Mouse (Mus musculus) midbrain, embryonic 15.5 days (tissue): ENCODE measurements around the gene Fbxo42. TPM values are rescaled to one million over a fixed set of nuclear protein-coding genes. Genes with fewer than 3 reads are reported as not detected.

Experiments used
- ATAC-seq: fragments of 200-750 bp; cut with Nextera tagmentation; replicated peaks from 2 replicates; pipeline ENCODE4 v1.8.0; 2017; ENCODE audit warnings: moderate TSS enrichment
- H3K27ac ChIP-seq: fragments of 300-500 bp; sonication (generic); 2 replicates; pipeline ENCODE4 v1.5.1; 2015; ENCODE audit warnings: mild to moderate bottlenecking, inconsistent platforms
- H3K27me3 ChIP-seq: fragments of 300-500 bp; sonication (generic); replicated peaks from 2 replicates; pipeline ENCODE4 v1.6.1; 2015; ENCODE audit warnings: inconsistent platforms
- H3K36me3 ChIP-seq: fragments of 300-500 bp; sonication (generic); replicated peaks from 2 replicates; pipeline ENCODE4 v1.6.1; 2015; ENCODE audit warnings: inconsistent platforms
- H3K4me1 ChIP-seq: fragments of 300-500 bp; sonication (generic); 2 replicates; pipeline ENCODE4 v1.6.1; 2015; ENCODE audit warnings: inconsistent platforms
- H3K4me2 ChIP-seq: fragments of 300-500 bp; sonication (generic); 2 replicates; pipeline ENCODE4 v1.6.1; 2015; ENCODE audit warnings: inconsistent platforms, mild to moderate bottlenecking, moderate library complexity
- H3K4me3 ChIP-seq: fragments of 300-500 bp; sonication (generic); 2 replicates; pipeline ENCODE4 v1.5.1; 2015; ENCODE audit warnings: mild to moderate bottlenecking, inconsistent platforms
- H3K9ac ChIP-seq: fragments of 300-500 bp; sonication (generic); 2 replicates; pipeline ENCODE4 v1.6.1; 2015; ENCODE audit warnings: mild to moderate bottlenecking, inconsistent platforms
- H3K9me3 ChIP-seq: fragments of 300-500 bp; sonication (generic); 2 replicates; pipeline ENCODE4 v1.6.1; 2016; ENCODE audit warnings: inconsistent platforms
- WGBS: fragments of 180-500 bp; shearing (Covaris S2); methylation state at CpG from one replicate; pipeline ENCODE4 v1.1.7; 2015; ENCODE audit warnings: mixed read lengths; 5-methylcytosine and 5-hydroxymethylcytosine counted together
- polyA plus RNA-seq: library from polyadenylated mRNA; unstranded; fragments of >200 nt; fragmentation: Nextera tagmentation; extraction: Ambion mirVana; gene quantifications from 2 replicates; pipeline ENCODE4 v1.2.1, GENCODE M21; 2015

Gene Fbxo42
- polyA plus RNA-seq, 1 experiment from 2014 or later: 28.5 TPM

DNA sequence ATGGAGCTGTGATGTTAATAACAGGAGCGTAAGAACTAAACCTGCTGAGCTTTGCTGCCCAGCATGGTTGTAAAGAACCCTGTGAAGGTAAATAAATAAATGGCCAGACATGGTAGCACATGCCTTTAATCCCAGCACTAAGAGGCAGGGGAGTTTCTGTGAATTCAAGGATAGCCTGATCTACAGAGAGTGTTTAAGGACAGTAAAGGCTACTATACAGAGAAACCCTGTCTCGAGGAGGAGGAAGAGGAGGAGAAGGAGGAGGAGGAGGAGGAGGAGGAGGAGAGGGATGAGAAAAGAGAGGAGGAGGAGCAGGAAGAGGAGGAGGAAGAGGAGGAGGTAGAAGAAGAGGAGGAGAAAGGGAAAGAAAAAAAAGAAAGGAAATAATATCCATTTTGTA lies 65.6 kb downstream of the Fbxo42 start:
- Histone ChIP-seq H3K27me3 (no peaks in the 10 kb centered on the region), H3K9me3 (no peaks in the 10 kb centered on the region), H3K27ac (peak overlapping the region; percentile 77), H3K9ac (peak overlapping the region; percentile 71; the same call in 1 of the 2 replicates), H3K4me1 (peaks cover 15% of the 10 kb centered on the region), H3K4me2 (peak overlapping the region; percentile 93), H3K36me3 (no peaks in the 10 kb centered on the region), H3K4me3 (peak overlapping the region; percentile 63)
- ATAC-seq: no peak
- 34% methylated on average over 2 of the region's 2 CpGs for WGBS

- H3K9ac ChIP-seq: peak within 1 kb of the TSS; percentile 71
- H3K27me3 ChIP-seq: no peaks in the 10 kb centered on the region
- peak within 1 kb of the TSS; percentile 93 for H3K4me2 ChIP-seq
- ATAC-seq: peak; percentile 76
- peak within 1 kb of the TSS; percentile 77 for H3K27ac ChIP-seq
- under 1% methylated on average over 24 of the region's 24 CpGs for WGBS
- H3K4me1 ChIP-seq: peaks cover 15% of the 10 kb centered on the region
- H3K4me3 ChIP-seq: peak within 1 kb of the TSS; percentile 63
- no peaks in the 10 kb centered on the region for H3K36me3 ChIP-seq
- no peaks in the 10 kb centered on the region for H3K9me3 ChIP-seq
Measured at GRCm38 (mm10) chr4:141213770-141214336, 66.1 kb downstream of the Fbxo42 start, which contains the start of gene Rsg1. Gene Rsg1, plus strand, starts transcription at chr4:141213956.

- peak; percentile 70 for ATAC-seq
- Histone ChIP-seq H3K4me3 (peak overlapping the region; percentile 63), H3K4me2 (peak overlapping the region; percentile 93), H3K9ac (peak overlapping the region; percentile 71), H3K9me3 (no peaks in the 10 kb centered on the region), H3K27ac (peak overlapping the region; percentile 77; the same call in 1 of the 2 replicates), H3K4me1 (peaks cover 15% of the 10 kb centered on the region), H3K36me3 (no peaks in the 10 kb centered on the region), H3K27me3 (no peaks in the 10 kb centered on the region)
- 1% methylated on average over 16 of the region's 16 CpGs for WGBS
Measured at GRCm38 (mm10) chr4:141214337-141214851, 66.7 kb downstream of the Fbxo42 start.

GRCm38 (mm10) chr4:141219583-141220213 lies 72.0 kb downstream of the Fbxo42 start:
- peaks cover 2% of the 10 kb centered on the region for H3K4me1 ChIP-seq
- H3K4me2 ChIP-seq: no peak overlapping the region
- no peak for ATAC-seq
- no peaks in the 10 kb centered on the region for H3K9me3 ChIP-seq
- no peak overlapping the region for H3K9ac ChIP-seq
- H3K27me3 ChIP-seq: no peaks in the 10 kb centered on the region
- no peak overlapping the region for H3K27ac ChIP-seq
- 90% methylated on average over 20 of the region's 20 CpGs for WGBS
- H3K4me3 ChIP-seq: no peak overlapping the region
- H3K36me3 ChIP-seq: no peaks in the 10 kb centered on the region

GRCm38 (mm10) chr4:141221848-141222247 lies 74.1 kb downstream of the Fbxo42 start:
- ATAC-seq: no peak
- no peaks in the 10 kb centered on the region for H3K27me3 ChIP-seq
- no peaks in the 10 kb centered on the region for H3K9me3 ChIP-seq

GRCm38 (mm10) chr4:141222752-141223151 lies 75.0 kb downstream of the Fbxo42 start:
- Histone ChIP-seq H3K4me1 (no peaks in the 10 kb centered on the region), H3K9ac (no peak overlapping the region), H3K4me3 (no peak overlapping the region), H3K9me3 (no peaks in the 10 kb centered on the region), H3K27me3 (no peaks in the 10 kb centered on the region), H3K27ac (no peak overlapping the region), H3K4me2 (no peak overlapping the region), H3K36me3 (no peaks in the 10 kb centered on the region)
- WGBS: 92% methylated on average over 5 of the region's 5 CpGs
- no peak for ATAC-seq

More at GRCm38 (mm10) chr4:141221848-141222247, 74.1 kb downstream of the Fbxo42 start:
- no peak overlapping the region for H3K9ac ChIP-seq
- no peak overlapping the region for H3K4me3 ChIP-seq
- WGBS: 78% methylated on average over 2 of the region's 2 CpGs
- H3K4me1 ChIP-seq: no peaks in the 10 kb centered on the region
- no peak overlapping the region for H3K27ac ChIP-seq
- no peaks in the 10 kb centered on the region for H3K36me3 ChIP-seq
- H3K4me2 ChIP-seq: no peak overlapping the region

DNA sequence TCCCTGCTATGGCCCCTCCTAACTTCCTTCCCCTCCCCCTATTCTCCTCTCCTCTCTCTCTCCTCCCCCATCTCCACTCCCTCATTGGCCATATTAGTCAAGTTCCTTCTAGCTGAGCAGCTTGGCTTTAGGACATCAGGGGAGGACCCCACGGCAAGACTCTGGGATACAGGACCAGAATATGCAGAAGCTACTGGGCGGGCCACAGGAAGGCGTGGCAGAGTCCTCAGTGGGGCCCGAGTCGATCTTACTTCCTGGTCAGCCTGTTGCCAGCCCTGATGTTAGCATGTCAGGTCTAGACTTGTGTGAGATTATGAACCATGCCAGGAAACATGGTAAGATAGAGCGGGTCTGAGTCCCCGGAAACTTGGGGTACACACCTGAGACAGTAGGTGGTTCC lies 81.0 kb downstream of the Fbxo42 start:
- Histone ChIP-seq H3K36me3 (no peaks in the 10 kb centered on the region), H3K27me3 (no peaks in the 10 kb centered on the region; the same call in 1 of the 2 replicates), H3K4me2 (no peak overlapping the region), H3K27ac (no peak overlapping the region), H3K9ac (no peak overlapping the region), H3K4me1 (no peaks in the 10 kb centered on the region), H3K4me3 (no peak overlapping the region), H3K9me3 (no peaks in the 10 kb centered on the region)
- no peak for ATAC-seq
- 93% methylated on average over 7 of the region's 7 CpGs for WGBS

DNA sequence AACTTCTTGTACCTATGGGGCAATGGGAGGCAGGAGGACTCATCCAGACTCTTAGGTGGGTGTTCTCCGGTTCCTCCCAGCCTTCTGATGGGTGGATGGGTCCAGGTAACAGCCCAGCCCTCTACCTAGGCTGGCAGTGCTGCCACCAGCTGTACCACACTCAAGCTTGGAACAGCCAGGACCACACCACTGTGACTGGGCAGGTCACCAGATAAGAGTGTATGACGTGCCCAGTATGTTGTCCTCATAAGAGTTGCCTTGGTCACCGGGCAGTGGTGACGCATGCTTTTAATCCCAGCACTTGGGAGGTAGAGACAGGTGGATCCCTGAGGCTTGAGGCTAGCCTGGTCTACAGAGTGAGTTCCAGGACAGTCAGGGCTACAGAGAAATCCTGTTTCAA lies 85.5 kb downstream of the Fbxo42 start:
- H3K4me2 ChIP-seq: no peak overlapping the region
- H3K36me3 ChIP-seq: no peaks in the 10 kb centered on the region
- no peaks in the 10 kb centered on the region for H3K4me1 ChIP-seq
- no peak overlapping the region for H3K27ac ChIP-seq
- WGBS: 90% methylated on average over 4 of the region's 4 CpGs
- no peaks in the 10 kb centered on the region for H3K9me3 ChIP-seq
- H3K9ac ChIP-seq: no peak overlapping the region
- no peak overlapping the region for H3K4me3 ChIP-seq
- peaks cover 10% of the 10 kb centered on the region for H3K27me3 ChIP-seq
- ATAC-seq: no peak

DNA sequence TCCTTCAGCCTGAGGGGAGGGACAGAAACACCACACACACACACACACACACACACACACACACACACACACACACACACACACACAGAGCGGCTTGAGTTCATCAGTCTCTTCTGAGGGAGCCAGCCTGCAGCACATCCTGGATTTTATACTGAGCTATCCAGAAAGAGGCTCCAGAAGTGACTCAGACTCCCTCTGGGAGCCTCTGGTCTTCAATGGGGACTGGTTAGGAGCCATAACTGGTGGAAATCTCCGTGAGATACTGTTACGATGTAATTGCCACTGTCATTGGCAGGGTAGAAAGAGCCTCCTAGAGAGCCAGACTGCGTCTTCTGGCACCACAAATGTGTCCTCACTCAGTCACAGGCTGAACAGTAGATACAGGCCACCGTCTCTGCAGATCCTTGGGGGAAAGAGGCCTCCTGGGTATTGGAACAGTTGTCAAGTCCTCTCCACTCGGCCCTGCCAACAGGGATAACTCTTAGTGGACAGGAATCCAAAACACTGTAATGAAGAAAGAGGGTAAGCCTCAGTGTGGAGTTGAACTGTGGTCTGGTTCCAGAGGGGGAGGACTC lies 87.9 kb downstream of the Fbxo42 start:
- H3K27ac ChIP-seq: no peak overlapping the region
- no peak for ATAC-seq
- H3K9me3 ChIP-seq: no peaks in the 10 kb centered on the region
- WGBS: 78% methylated on average over 6 of the region's 6 CpGs
- no peak overlapping the region for H3K9ac ChIP-seq
- H3K4me2 ChIP-seq: no peak overlapping the region
- peaks cover 31% of the 10 kb centered on the region for H3K27me3 ChIP-seq
- H3K36me3 ChIP-seq: no peaks in the 10 kb centered on the region
- peaks cover 14% of the 10 kb centered on the region for H3K4me1 ChIP-seq
- no peak overlapping the region for H3K4me3 ChIP-seq

DNA sequence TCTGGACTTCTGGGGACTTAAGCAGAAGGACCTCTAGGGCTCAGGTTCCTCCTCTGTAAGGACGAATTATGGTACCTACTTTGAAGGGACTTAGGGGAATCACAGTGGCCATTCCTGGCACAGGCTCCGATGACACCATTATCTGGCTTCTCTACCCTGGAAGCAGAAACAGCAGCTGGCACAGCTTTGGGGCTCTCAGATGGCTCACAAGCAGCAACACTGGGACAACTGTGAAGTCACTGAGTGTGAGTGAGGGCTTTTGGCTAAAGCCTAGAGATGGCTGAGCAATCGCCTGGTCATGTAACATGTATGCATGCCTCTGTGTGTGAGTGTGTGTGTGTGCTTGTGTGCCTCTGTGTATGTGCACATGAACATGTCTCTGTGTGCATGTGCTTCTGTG lies 89.1 kb downstream of the Fbxo42 start:
- Histone ChIP-seq H3K9ac (no peak overlapping the region), H3K4me3 (no peak overlapping the region), H3K27me3 (peaks cover 43% of the 10 kb centered on the region), H3K27ac (no peak overlapping the region), H3K4me1 (peaks cover 14% of the 10 kb centered on the region), H3K36me3 (no peaks in the 10 kb centered on the region), H3K4me2 (no peak overlapping the region), H3K9me3 (no peaks in the 10 kb centered on the region)
- 82% methylated on average over 3 of the region's 3 CpGs for WGBS
- ATAC-seq: no peak

- Histone ChIP-seq H3K9ac (peak overlapping the region; percentile 20; the same call in 1 of the 2 replicates), H3K27ac (no peak overlapping the region), H3K4me3 (peak overlapping the region; percentile 32), H3K4me2 (peak overlapping the region; percentile 62), H3K36me3 (no peaks in the 10 kb centered on the region), H3K9me3 (no peaks in the 10 kb centered on the region), H3K27me3 (peaks cover 53% of the 10 kb centered on the region), H3K4me1 (peaks cover 22% of the 10 kb centered on the region)
- WGBS: 2% methylated on average over 20 of the region's 20 CpGs
- ATAC-seq: no peak; the same call in 1 of the 2 replicates
Measured at GRCm38 (mm10) chr4:141238492-141239387, 91.0 kb downstream of the Fbxo42 start.
